Mouse (Mus musculus): Measurements from ENCODE around the gene Nomo1. TPM values are rescaled to one million over a fixed set of nuclear protein-coding genes. Genes with fewer than 3 reads are reported as not detected.

The Nomo1 gene
- polyA plus RNA-seq, 1 experiment from 2014 or later, result 46.7 TPM

DNA sequence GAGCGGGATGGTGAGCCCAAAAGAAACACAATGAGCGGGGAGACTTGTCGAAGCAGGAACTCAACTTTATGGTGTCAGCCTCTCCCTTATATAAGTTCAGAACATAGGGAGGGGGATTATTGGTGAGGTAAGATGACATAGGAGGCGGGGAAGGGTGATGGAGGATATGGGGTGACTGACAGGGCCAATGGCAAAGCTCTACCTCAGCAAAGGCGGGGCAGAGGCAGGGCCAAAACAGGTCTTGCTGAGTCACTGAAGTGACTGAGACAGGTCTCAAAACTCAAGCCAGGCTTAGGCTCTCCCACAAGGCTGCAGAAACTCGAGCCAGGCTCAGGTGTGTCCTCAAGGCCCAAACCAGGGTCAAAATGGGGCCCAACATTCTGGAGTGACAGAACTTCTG, 52.9 kb downstream of the Nomo1 start:
- H3K4me1 ChIP-seq, result no peaks in the 10 kb centered on the region
- 92% methylated on average over 6 of the region's 6 CpGs for WGBS
- ATAC-seq (replicated peaks), result no peak
- no peak overlapping the region for H3K4me2 ChIP-seq
- no peak overlapping the region for H3K9ac ChIP-seq
- H3K27me3 ChIP-seq (replicated peaks), result no peaks in the 10 kb centered on the region
- H3K4me3 ChIP-seq, result no peak overlapping the region
- peaks cover 22% of the 10 kb centered on the region; the same call in 1 of the 2 replicates for H3K36me3 ChIP-seq (replicated peaks)
- H3K27ac ChIP-seq, result no peak overlapping the region
- no peaks in the 10 kb centered on the region for H3K9me3 ChIP-seq

GRCm38 (mm10) chr7:46088241-46088640, 54.7 kb downstream of the Nomo1 start:
- ATAC-seq (replicated peaks), result no peak

DNA sequence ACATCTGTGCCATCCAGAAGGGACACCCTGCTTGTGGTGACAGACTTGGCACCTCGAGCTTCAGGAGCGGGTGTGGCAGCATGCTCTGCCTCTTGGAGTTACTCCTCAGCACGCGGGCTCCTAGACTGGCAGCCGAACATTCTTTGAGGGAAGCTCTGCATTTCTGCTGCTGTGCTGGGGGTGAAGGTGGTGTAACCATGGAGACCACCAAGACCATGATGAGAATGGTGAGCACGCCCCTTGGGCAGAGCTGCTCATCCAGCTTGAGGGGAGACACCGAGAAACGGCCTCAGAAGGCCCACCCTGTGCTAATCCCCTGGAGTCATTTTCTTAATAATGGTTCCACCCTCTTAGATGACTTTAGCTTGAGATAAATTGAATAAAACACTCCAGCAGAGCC, 59.3 kb downstream of the Nomo1 start:
- WGBS, result 13% methylated on average over 8 of the region's 8 CpGs
- ATAC-seq (replicated peaks), result no peak

More at GRCm38 (mm10) chr7:46088241-46088640, 54.7 kb downstream of the Nomo1 start:
- 0 out of 2 replicates have a peak, but pooled peaks cover 7% of the 10 kb centered on the region for H3K4me1 ChIP-seq
- no peak overlapping the region for H3K4me2 ChIP-seq
- H3K4me3 ChIP-seq, result no peak overlapping the region
- H3K27ac ChIP-seq, result no peak overlapping the region
- WGBS, result 95% methylated on average over 6 of the region's 6 CpGs
- no peak overlapping the region for H3K9ac ChIP-seq
- H3K27me3 ChIP-seq (replicated peaks), result no peaks in the 10 kb centered on the region
- H3K9me3 ChIP-seq, result no peaks in the 10 kb centered on the region
- H3K36me3 ChIP-seq (replicated peaks), result 0 out of 2 replicates have a peak, but pooled peaks cover 5% of the 10 kb centered on the region

GRCm38 (mm10) chr7:46096136-46096535, 62.6 kb downstream of the Nomo1 start:
- no peak overlapping the region for H3K4me2 ChIP-seq
- H3K36me3 ChIP-seq (replicated peaks), result no peaks in the 10 kb centered on the region
- ATAC-seq (replicated peaks), result no peak
- H3K4me1 ChIP-seq, result peaks cover 28% of the 10 kb centered on the region; the same call in 1 of the 2 replicates
- H3K27ac ChIP-seq, result no peak overlapping the region
- H3K9me3 ChIP-seq, result no peaks in the 10 kb centered on the region
- WGBS, result 0% methylated on average over 4 of the region's 4 CpGs
- no peak overlapping the region for H3K9ac ChIP-seq
- no peak overlapping the region for H3K4me3 ChIP-seq
- peaks cover 13% of the 10 kb centered on the region for H3K27me3 ChIP-seq (replicated peaks)

More for the DNA sequence above, 59.3 kb downstream of the Nomo1 start:
- Histone ChIP-seq H3K9me3 (no peaks in the 10 kb centered on the region), H3K4me2 (no peak overlapping the region), H3K9ac (no peak overlapping the region), H3K27me3 (replicated peaks) (peaks cover 13% of the 10 kb centered on the region), H3K4me3 (no peak overlapping the region), H3K4me1 (peaks cover 13% of the 10 kb centered on the region; the same call in 1 of the 2 replicates), H3K27ac (no peak overlapping the region), H3K36me3 (replicated peaks) (no peaks in the 10 kb centered on the region)

DNA sequence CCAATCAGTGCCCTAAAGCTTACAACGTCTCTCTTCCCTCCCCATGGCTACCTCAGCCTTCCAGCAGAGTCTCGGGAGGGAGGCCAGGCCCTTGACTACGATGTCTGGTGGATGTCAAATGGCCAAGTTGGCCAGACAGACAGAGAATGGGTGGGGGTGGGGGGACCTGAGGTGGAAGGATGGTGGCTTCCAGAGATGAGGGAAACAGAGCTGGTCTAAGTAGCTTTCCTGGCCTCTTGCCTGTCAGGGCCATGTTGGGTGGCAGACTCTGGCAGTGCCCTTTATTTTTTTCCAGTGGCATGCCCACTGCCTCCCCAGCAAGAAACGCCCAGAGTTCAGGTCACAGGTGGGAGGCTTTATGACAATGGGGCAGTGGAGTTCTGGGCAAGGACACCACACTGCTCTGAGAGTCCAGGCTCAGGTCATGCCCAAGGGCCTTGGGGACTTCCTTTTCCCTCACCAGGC, 63.9 kb downstream of the Nomo1 start:
- no peaks in the 10 kb centered on the region for H3K36me3 ChIP-seq (replicated peaks)
- no peak overlapping the region for H3K4me3 ChIP-seq
- no peak for ATAC-seq (replicated peaks)
- H3K27ac ChIP-seq, result no peak overlapping the region
- H3K9ac ChIP-seq, result no peak overlapping the region
- peaks cover 28% of the 10 kb centered on the region; the same call in 1 of the 2 replicates for H3K4me1 ChIP-seq
- WGBS, result 68% methylated on average over 4 of the region's 4 CpGs
- no peaks in the 10 kb centered on the region for H3K9me3 ChIP-seq
- H3K27me3 ChIP-seq (replicated peaks), result peaks cover 13% of the 10 kb centered on the region
- H3K4me2 ChIP-seq, result no peak overlapping the region

- H3K36me3 ChIP-seq (replicated peaks), result no peaks in the 10 kb centered on the region
- no peak for ATAC-seq (replicated peaks)
- H3K27me3 ChIP-seq (replicated peaks), result peaks cover 13% of the 10 kb centered on the region
- H3K4me1 ChIP-seq, result peaks cover 21% of the 10 kb centered on the region; the same call in 1 of the 2 replicates
- no peak overlapping the region; the same call in 1 of the 2 replicates for H3K4me2 ChIP-seq
- no peak overlapping the region for H3K9ac ChIP-seq
- no peak overlapping the region for H3K4me3 ChIP-seq
- no peak overlapping the region for H3K27ac ChIP-seq
- 83% methylated on average over 19 of the region's 19 CpGs for WGBS
- H3K9me3 ChIP-seq, result no peaks in the 10 kb centered on the region
These were observed 64.9 kb downstream of the Nomo1 start for GRCm38 (mm10) chr7:46098221-46098918.

- Histone ChIP-seq H3K9ac (no peak overlapping the region), H3K27ac (no peak overlapping the region), H3K27me3 (replicated peaks) (peaks cover 13% of the 10 kb centered on the region), H3K4me2 (no peak overlapping the region), H3K4me3 (no peak overlapping the region), H3K9me3 (no peaks in the 10 kb centered on the region), H3K36me3 (replicated peaks) (no peaks in the 10 kb centered on the region), H3K4me1 (peaks cover 21% of the 10 kb centered on the region; the same call in 1 of the 2 replicates)
- no peak for ATAC-seq (replicated peaks)
- WGBS, result 95% methylated on average over 19 of the region's 19 CpGs
These were observed 65.4 kb downstream of the Nomo1 start for GRCm38 (mm10) chr7:46098919-46099286.

DNA sequence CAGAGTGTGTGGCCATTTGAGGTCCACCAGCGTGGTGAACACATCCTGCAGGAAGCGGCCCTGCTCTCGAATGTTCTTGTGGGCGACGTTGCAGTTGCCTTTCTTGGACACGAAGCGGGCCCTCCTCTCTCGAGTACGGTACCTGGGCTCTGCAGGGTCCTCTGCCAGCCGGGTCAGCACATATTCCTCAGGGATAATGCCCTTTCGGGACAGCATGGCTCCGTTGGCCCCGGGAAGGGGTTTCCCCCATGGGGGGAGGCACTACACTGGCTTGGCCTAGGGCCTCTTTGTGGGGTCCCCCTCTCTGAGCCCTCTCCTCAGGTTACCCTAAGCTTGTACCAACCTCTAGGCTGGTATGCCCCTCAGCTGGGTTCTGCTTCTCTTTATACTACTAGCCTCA, 66.2 kb downstream of the Nomo1 start:
- H3K9me3 ChIP-seq, result no peaks in the 10 kb centered on the region
- ATAC-seq (replicated peaks), result 0 out of 2 replicates have a peak, but pooled peaks have one; percentile 31
- H3K27ac ChIP-seq, result no peak overlapping the region
- H3K27me3 ChIP-seq (replicated peaks), result peaks cover 12% of the 10 kb centered on the region
- no peak overlapping the region for H3K9ac ChIP-seq
- H3K4me2 ChIP-seq, result peak overlapping the region; percentile 80
- H3K4me3 ChIP-seq, result peak overlapping the region; percentile 65
- H3K4me1 ChIP-seq, result peaks cover 21% of the 10 kb centered on the region; the same call in 1 of the 2 replicates
- no peaks in the 10 kb centered on the region for H3K36me3 ChIP-seq (replicated peaks)
- WGBS, result 84% methylated on average over 13 of the region's 13 CpGs

DNA sequence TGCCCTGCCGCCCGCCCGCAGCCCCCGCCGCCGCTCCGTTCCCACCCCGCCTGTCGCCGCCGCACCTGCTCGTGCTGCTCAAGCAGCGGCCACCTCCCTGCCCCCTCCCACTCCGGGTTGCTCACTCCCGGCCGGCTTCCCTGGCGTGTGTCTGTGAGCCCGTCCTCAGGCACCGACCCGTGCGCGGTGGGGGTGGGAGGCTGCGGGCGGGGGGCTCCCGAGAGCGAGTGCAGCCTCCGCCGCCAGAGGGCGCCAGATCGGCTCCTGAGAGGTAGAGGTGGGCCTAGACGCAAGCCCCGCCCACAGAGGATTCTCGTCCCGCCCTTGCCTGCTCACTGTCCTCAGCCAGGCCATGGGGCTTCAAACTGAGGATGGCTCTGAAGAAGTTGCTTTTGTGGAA, 67.1 kb downstream of the Nomo1 start, which contains the start of gene Kcnj11:
Gene Kcnj11, minus strand, starts transcription at position 202 of the 400 bp plus-strand sequence.
- Histone ChIP-seq H3K27me3 (replicated peaks) (peaks cover 3% of the 10 kb centered on the region; the same call in 1 of the 2 replicates), H3K9ac (peak within 1 kb of the TSS; percentile 81), H3K4me2 (peak within 1 kb of the TSS; percentile 80), H3K9me3 (no peaks in the 10 kb centered on the region), H3K4me3 (peak within 1 kb of the TSS; percentile 65), H3K27ac (no peak within 1 kb of the TSS; the same call in 1 of the 2 replicates), H3K36me3 (replicated peaks) (no peaks in the 10 kb centered on the region), H3K4me1 (peaks cover 21% of the 10 kb centered on the region; the same call in 1 of the 2 replicates)
- 2% methylated on average over 20 of the region's 34 CpGs for WGBS
- ATAC-seq (replicated peaks), result peak; percentile 83

GRCm38 (mm10) chr7:46103075-46103591, 69.6 kb downstream of the Nomo1 start:
- no peak overlapping the region for H3K4me3 ChIP-seq
- H3K27ac ChIP-seq, result peak overlapping the region; percentile 35; the same call in 1 of the 2 replicates
- H3K4me1 ChIP-seq, result peaks cover 13% of the 10 kb centered on the region; the same call in 1 of the 2 replicates
- H3K9me3 ChIP-seq, result no peaks in the 10 kb centered on the region
- ATAC-seq (replicated peaks), result no peak
- H3K36me3 ChIP-seq (replicated peaks), result no peaks in the 10 kb centered on the region
- H3K27me3 ChIP-seq (replicated peaks), result no peaks in the 10 kb centered on the region
- WGBS, result 52% methylated on average over 8 of the region's 8 CpGs
- no peak overlapping the region for H3K4me2 ChIP-seq
- H3K9ac ChIP-seq, result no peak overlapping the region

DNA sequence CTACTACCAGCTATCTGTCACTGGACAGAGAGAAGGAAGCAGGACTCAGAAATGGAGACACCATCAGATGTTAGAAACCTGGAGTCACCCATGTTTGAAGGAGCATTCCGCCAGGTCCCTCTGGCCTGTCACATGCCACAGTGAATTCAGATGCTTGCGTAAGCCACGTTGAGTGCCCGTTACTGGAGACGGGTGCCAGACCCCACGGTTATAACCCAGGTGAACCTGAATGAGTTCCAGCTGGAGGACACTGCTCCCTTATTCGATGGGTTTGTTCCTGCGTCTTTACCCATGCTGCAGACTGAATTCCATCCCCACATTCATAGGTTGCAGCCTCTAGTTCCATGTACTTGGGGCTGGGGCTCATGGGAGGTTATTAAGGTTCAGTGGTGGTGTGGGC, 70.3 kb downstream of the Nomo1 start:
- no peak overlapping the region for H3K4me2 ChIP-seq
- H3K9ac ChIP-seq, result no peak overlapping the region
- no peaks in the 10 kb centered on the region for H3K27me3 ChIP-seq (replicated peaks)
- H3K27ac ChIP-seq, result no peak overlapping the region
- no peaks in the 10 kb centered on the region for H3K36me3 ChIP-seq (replicated peaks)
- no peak overlapping the region for H3K4me3 ChIP-seq
- H3K9me3 ChIP-seq, result no peaks in the 10 kb centered on the region
- ATAC-seq (replicated peaks), result no peak
- 89% methylated on average over 8 of the region's 8 CpGs for WGBS
- H3K4me1 ChIP-seq, result 0 out of 2 replicates have a peak, but pooled peaks cover 7% of the 10 kb centered on the region

DNA sequence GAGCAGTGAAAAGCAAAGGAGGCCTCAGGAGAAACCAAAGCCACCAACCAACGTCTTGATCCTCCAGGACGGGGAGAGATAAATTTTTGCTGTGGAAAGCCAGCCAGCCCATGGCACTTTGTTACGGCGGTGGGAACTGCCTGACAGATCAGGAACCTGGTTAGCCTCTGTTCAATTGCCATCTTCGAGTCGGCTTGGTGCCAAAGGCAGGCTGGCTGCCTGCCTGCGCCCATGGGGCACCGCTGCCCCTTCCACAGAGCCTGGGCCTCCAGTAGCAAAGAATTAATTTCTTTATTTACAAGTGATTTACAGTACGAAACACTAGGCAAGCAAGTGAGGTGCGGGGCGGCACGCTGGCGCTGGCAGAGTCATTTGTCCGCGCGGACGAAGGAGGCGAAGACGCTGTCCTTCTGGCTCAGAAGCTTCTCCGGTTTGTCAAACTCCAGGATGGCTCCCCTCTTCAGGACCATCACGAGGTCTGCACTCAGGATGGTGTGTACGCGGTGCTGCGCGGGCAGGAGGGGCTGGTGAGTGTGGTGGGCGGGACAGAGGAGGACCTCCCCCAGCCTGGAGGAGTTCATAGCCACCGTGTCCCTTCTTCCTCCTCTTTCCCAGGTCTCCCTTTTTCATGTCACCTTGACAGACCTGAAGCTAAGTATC, 70.9 kb downstream of the Nomo1 start:
- WGBS, result 76% methylated on average over 27 of the region's 27 CpGs
- no peak overlapping the region for H3K4me2 ChIP-seq
- no peak for ATAC-seq (replicated peaks)
- H3K36me3 ChIP-seq (replicated peaks), result no peaks in the 10 kb centered on the region
- H3K9me3 ChIP-seq, result no peaks in the 10 kb centered on the region
- no peaks in the 10 kb centered on the region for H3K27me3 ChIP-seq (replicated peaks)
- H3K4me1 ChIP-seq, result 0 out of 2 replicates have a peak, but pooled peaks cover 7% of the 10 kb centered on the region
- no peak overlapping the region for H3K9ac ChIP-seq
- no peak overlapping the region for H3K4me3 ChIP-seq
- H3K27ac ChIP-seq, result peak overlapping the region; percentile 31; the same call in 1 of the 2 replicates
